ENCODE assay signal across 8 mouse cellular contexts in genomic region chr5:76588551-76589283, GRCm38 (mm10). TPM values are rescaled to one million over a fixed set of nuclear protein-coding genes. Genes with fewer than 3 reads are reported as not detected.
DNase-seq lines count a peak whose midpoint lies in the region; ATAC-seq lines count a peak whose summit lies in the region.

TSS of gene Cep135 (plus strand) at chr5:76588698.

- peaks cover 9% of the 10 kb centered on the region for H3K36me3 ChIP-seq in hindbrain, embryonic 13.5 days

- H3K9me3 ChIP-seq in hindbrain, embryonic 13.5 days: no peaks in the 10 kb centered on the region

- peaks cover 13% of the 10 kb centered on the region for H3K4me1 ChIP-seq in hindbrain, embryonic 13.5 days (replicated peaks)

- H3K27me3 ChIP-seq in hindbrain, embryonic 13.5 days: no peaks in the 10 kb centered on the region

- H3K4me3 ChIP-seq in hindbrain, embryonic 13.5 days: peak within 1 kb of the TSS; percentile 92

- DNase-seq in R1 (ENCODE audit: low read depth, low spot score): peak; percentile 66
- DNase-seq in cerebellum, postnatal 14 days: peak; percentile 94 to 96
- peak; percentile 63 to 77 for DNase-seq in frontal cortex, postnatal 14 days (ENCODE audit: low spot score in 2 of 2)
- peak; percentile 55 for DNase-seq in left cerebral cortex, adult 11 months (ENCODE audit: low spot score)
- DNase-seq in lung, postnatal 36 days: peak; percentile 93
- DNase-seq in retina, embryonic 14.5 days (ENCODE audit: low spot score): peak; percentile 97
- DNase-seq in thymus, postnatal 36 days: peak; percentile 79 to 82

- ATAC-seq in hindbrain, embryonic 13.5 days (ENCODE audit: low FRiP score): peak; percentile 98

- peak within 1 kb of the TSS; percentile 60 for H3K4me2 ChIP-seq in hindbrain, embryonic 13.5 days

- peak within 1 kb of the TSS; percentile 87 for H3K27ac ChIP-seq in hindbrain, embryonic 13.5 days

- WGBS in hindbrain, embryonic 13.5 days: under 1% methylated on average over 80 of the region's 92 CpGs

- peak within 1 kb of the TSS; percentile 85 for H3K9ac ChIP-seq in hindbrain, embryonic 13.5 days

RNA-seq across cellular contexts. Expression of gene Cep135, which starts in this region (rescaled TPM):
- polyA plus RNA-seq in hindbrain, embryonic 13.5 days (2015; fragmentation: Nextera tagmentation; extraction: Ambion mirVana): 3.9 and 4.5 TPM in 2 replicates

Comparison
In these comparisons a context has a peak if more than half of its experiments do, and no peak if none do; other contexts are left out.
1. Peak in every context shown above with its lines: DNase-seq, ATAC-seq, H3K4me3 ChIP-seq and H3K27ac ChIP-seq.